24 mouse cellular contexts compared by ENCODE assay signal in genomic region chr3:33383622-33384021, GRCm38 (mm10).
DNase-seq lines count a peak whose midpoint lies in the region; ATAC-seq and TF ChIP-seq lines count a peak whose summit lies in the region.
"Had no signal": no experiment of that assay in that cellular context is flagged by ENCODE, and none has a peak within 500 bp of the region (broad histone marks: within the 10 kb centered on the region; RNA-seq: fewer than 3 reads in every experiment).

No protein-coding gene starts in this region.

- H3K9ac ChIP-seq in heart, embryonic 12.5 days = no peak overlapping the region
- H3K9ac ChIP-seq in lung, embryonic 15.5 days = no peak overlapping the region
- no peak overlapping the region for H3K9ac ChIP-seq in lung, postnatal 0 days (replicated peaks; ENCODE audit: low read depth)
- H3K9ac ChIP-seq: embryonic facial prominence, embryonic 12.5 days; forebrain, embryonic 13.5 days; forebrain, embryonic 15.5 days had no signal

- TF ChIP-seq EP300 in lung, postnatal 0 days (IDR thresholded peaks at IDR 0.05) = no peak

- H3K36me3 ChIP-seq in heart, embryonic 12.5 days = no peaks in the 10 kb centered on the region
- no peaks in the 10 kb centered on the region for H3K36me3 ChIP-seq in lung, embryonic 15.5 days
- no peaks in the 10 kb centered on the region for H3K36me3 ChIP-seq in lung, postnatal 0 days (ENCODE audit: insufficient read depth, low read length)
- H3K36me3 ChIP-seq: embryonic facial prominence, embryonic 10.5 days; embryonic facial prominence, embryonic 12.5 days; forebrain, embryonic 15.5 days; G1E had no signal

- no peaks in the 10 kb centered on the region for H3K27me3 ChIP-seq in heart, embryonic 12.5 days (replicated peaks)
- no peaks in the 10 kb centered on the region for H3K27me3 ChIP-seq in lung, embryonic 15.5 days
- H3K27me3 ChIP-seq in lung, postnatal 0 days (replicated peaks; ENCODE audit: insufficient read depth, low read length) = no peaks in the 10 kb centered on the region
- H3K27me3 ChIP-seq: CH12.LX; embryonic facial prominence, embryonic 12.5 days; forebrain, embryonic 13.5 days; forebrain, embryonic 15.5 days had no signal

- H3K4me2 ChIP-seq in heart, embryonic 12.5 days = no peak overlapping the region
- no peak overlapping the region for H3K4me2 ChIP-seq in lung, embryonic 15.5 days
- no peak overlapping the region for H3K4me2 ChIP-seq in lung, postnatal 0 days (replicated peaks; ENCODE audit: low read depth, low read length)
- H3K4me2 ChIP-seq: embryonic facial prominence, embryonic 12.5 days; forebrain, embryonic 13.5 days; forebrain, embryonic 15.5 days had no signal

- peak; percentile 15 for DNase-seq in heart, adult 11 months
- no peak for DNase-seq in lung, postnatal 10 days
- peak; percentile 30 for DNase-seq in lung, postnatal 0 days (ENCODE audit: low spot score)
- DNase-seq in lung, postnatal 14 days = no peak
- DNase-seq: adrenal gland, adult 8-10 months; adrenal gland, postnatal 14 days; adrenal gland, postnatal 36 days; B cell, adult 2 months; cerebellum, adult 11-12 months; cerebellum, adult 2 months; cerebellum, adult 9-10 months; cerebellum, postnatal 10 days; cerebellum, postnatal 25 days had no signal

- H3K9me3 ChIP-seq in heart, embryonic 12.5 days (replicated peaks) = peaks cover 6% of the 10 kb centered on the region; the same call in 1 of the 2 replicates
- H3K9me3 ChIP-seq in lung, embryonic 15.5 days = no peaks in the 10 kb centered on the region
- H3K9me3 ChIP-seq in lung, postnatal 0 days (ENCODE audit: low read length) = no peaks in the 10 kb centered on the region
- H3K9me3 ChIP-seq: embryonic facial prominence, embryonic 10.5 days; embryonic facial prominence, embryonic 12.5 days; forebrain, embryonic 13.5 days; forebrain, embryonic 15.5 days; G1E had no signal

- peaks cover 3% of the 10 kb centered on the region; the same call in 1 of the 2 replicates for H3K4me1 ChIP-seq in heart, embryonic 12.5 days (replicated peaks)
- H3K4me1 ChIP-seq in lung, embryonic 15.5 days = no peaks in the 10 kb centered on the region
- H3K4me1 ChIP-seq in lung, postnatal 0 days (ENCODE audit: insufficient read depth, low read depth, low read length) = no peaks in the 10 kb centered on the region
- H3K4me1 ChIP-seq: embryonic facial prominence, embryonic 10.5 days; embryonic facial prominence, embryonic 12.5 days; forebrain, embryonic 13.5 days; forebrain, embryonic 15.5 days had no signal

- no peak overlapping the region for H3K27ac ChIP-seq in heart, embryonic 12.5 days (ENCODE audit: poor library complexity, severe bottlenecking)
- H3K27ac ChIP-seq in lung, embryonic 15.5 days = no peak overlapping the region
- no peak overlapping the region for H3K27ac ChIP-seq in lung, postnatal 0 days (ENCODE audit: low read length)
- H3K27ac ChIP-seq: embryonic facial prominence, embryonic 10.5 days; embryonic facial prominence, embryonic 12.5 days; forebrain, embryonic 13.5 days; forebrain, embryonic 15.5 days had no signal

- H3K4me3 ChIP-seq in heart, embryonic 12.5 days = no peak overlapping the region
- no peak overlapping the region for H3K4me3 ChIP-seq in lung, embryonic 15.5 days
- H3K4me3 ChIP-seq in lung, postnatal 0 days (ENCODE audit: low read depth, low read length) = no peak overlapping the region
- H3K4me3 ChIP-seq: embryonic facial prominence, embryonic 10.5 days; embryonic facial prominence, embryonic 12.5 days; forebrain, embryonic 13.5 days; forebrain, embryonic 15.5 days had no signal

- no peak for ATAC-seq in heart, embryonic 12.5 days (ENCODE audit: insufficient number of reproducible peaks, low FRiP score)
- peak; percentile 62; the same call in 1 of the 2 replicates for ATAC-seq in lung, embryonic 15.5 days (ENCODE audit: borderline replicate concordance, extremely low read depth, low FRiP score, low TSS enrichment)
- ATAC-seq in lung, postnatal 0 days = peak; percentile 76
- ATAC-seq: activated CD4-positive, CD25-positive, alpha-beta regulatory T cell, adult 4 months; CD4-positive, CD25-positive, alpha-beta regulatory T cell, adult 4 months; forebrain, embryonic 13.5 days; forebrain, embryonic 15.5 days; Patski had no signal

- WGBS in heart, embryonic 12.5 days = 88% methylated on average over 1 of the region's 1 CpGs
- WGBS in lung, embryonic 15.5 days = 50% methylated on average over 1 of the region's 1 CpGs
- WGBS in lung, postnatal 0 days = 69% methylated on average over 1 of the region's 1 CpGs

- TF ChIP-seq CTCF in lung, postnatal 0 days (IDR thresholded peaks at IDR 0.05) = no peak

Comparison
In these comparisons a context has a peak if more than half of its experiments do, and no peak if none do; other contexts are left out.
1. DNase-seq: peak in heart, adult 11 months (single experiment) and lung, postnatal 0 days (single experiment); none in lung, postnatal 10 days (single experiment) and lung, postnatal 14 days (single experiment).